Mouse (Mus musculus) kidney, adult 8-10 months (tissue): ENCODE measurements at regions not wholly inside any gene's neighbourhood (a gene's known extent, or its start where the extent isn't known, plus 50 kb on each side); places are given as distances from the start of the nearest gene placed in this dataset.

Experiments used
- DNase-seq, 2 experiments: peaks; one replicate each; pipeline ENCODE4 v3.0.0; 2022

DNA sequence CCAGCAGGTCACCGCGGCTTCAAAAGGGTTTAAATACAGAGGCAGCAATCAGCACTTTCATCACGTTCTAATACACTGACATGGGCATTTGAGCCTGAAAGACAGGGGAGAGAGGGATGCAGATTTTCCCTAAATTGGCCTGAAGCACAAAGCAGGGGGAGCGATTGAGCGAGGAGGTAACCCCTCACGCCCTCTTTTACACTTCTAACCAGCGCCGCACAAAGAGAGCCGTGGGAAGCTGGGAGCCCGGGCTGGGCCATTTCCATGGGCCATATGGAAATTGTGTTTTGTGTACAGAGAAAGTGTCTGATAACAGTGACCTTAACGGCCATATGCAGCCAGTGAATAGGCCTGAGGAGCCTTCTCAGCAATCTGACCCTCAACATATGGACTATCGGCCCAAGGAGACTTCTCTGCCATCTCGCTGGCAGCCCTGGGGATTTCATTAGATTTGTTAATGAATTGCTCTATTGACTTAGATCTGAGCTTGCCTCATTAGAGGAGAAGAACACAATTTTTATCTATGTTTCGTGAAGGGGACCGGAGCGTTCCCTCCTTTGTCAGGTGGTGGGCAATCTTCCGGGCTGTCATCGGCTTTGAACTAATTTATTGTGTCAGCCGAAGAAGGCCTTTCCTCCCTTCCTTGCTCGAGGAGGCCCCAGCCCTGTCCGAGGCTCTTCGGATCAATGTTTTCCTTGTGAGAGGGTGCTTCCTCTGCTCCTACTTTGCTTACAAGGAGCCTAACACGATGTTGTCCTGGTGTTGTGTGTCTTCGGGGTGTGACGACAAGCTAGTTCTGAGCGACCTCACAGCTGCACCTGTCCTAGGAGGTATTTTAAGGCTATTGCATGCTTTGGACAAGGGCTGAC lies 195.4 kb upstream of the Irx3 start:
- no peak for DNase-seq

DNA sequence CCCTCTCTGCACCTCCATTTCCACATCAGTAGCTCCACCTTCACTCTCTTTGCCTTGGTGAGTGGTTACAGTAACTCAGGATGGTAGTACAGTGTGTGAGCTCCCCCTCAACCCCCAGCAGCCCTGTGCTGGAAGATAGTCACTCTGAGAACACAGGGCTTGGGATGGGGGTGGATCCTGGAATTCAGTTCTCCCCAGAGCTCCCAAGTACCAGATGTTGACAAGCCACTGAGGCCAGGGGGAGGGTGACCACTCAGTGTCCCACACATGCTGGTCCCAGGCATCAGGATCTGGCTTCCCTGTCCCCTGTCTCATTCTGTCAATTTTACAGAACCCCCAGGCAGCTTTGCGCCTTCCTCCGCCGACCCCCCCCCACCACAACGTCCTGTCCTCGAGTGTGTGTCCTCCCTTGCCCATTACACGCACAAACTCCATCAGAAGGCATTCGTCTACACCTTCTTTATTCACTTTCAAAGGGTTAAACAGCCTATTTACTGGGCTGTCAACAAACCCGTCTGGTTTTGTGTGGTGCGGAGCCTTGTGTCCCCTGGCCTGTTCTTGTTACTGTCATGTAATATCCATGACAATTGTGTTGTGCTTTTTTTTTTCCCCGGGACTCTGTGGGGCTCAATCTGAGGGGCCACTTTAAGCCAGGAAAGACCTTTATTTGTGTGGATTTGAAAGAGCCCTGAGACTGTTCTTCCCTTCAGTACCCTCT lies 194.6 kb upstream of the Irx3 start:
- no peak for DNase-seq

DNA sequence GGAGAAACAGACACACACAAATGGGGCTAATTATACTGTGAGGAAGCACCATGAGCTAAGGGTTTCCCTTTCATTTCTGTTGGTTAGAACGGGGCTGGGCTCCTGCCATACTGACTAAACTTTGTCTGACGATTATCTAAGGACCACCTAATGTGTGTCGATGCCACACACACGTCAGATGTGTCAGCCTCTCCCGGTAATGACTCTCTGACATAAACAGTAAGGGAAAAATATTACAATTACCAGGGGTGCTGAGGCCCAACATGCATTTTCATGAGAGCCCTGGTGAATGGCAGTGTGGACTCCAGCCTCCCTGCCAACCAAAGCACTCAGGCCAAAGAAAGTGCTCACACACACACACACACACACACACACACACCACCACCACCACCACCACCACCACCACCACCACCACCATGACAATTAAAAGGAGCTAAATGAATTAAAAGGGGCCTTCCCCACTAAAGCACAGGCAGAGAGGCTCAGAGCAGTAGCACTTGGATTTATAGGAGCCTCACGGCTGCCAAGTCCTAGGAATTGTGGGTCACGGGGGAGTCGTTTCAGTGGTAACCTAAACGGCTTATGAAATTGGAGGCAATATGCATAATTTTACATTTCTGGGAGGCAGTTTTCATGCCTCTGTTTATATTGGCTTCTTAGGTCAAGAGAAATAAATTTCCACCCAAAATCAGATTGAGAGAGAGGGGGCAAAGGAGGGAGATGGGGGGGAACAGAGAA lies 193.7 kb upstream of the Irx3 start:
- DNase-seq, result no peak

DNA sequence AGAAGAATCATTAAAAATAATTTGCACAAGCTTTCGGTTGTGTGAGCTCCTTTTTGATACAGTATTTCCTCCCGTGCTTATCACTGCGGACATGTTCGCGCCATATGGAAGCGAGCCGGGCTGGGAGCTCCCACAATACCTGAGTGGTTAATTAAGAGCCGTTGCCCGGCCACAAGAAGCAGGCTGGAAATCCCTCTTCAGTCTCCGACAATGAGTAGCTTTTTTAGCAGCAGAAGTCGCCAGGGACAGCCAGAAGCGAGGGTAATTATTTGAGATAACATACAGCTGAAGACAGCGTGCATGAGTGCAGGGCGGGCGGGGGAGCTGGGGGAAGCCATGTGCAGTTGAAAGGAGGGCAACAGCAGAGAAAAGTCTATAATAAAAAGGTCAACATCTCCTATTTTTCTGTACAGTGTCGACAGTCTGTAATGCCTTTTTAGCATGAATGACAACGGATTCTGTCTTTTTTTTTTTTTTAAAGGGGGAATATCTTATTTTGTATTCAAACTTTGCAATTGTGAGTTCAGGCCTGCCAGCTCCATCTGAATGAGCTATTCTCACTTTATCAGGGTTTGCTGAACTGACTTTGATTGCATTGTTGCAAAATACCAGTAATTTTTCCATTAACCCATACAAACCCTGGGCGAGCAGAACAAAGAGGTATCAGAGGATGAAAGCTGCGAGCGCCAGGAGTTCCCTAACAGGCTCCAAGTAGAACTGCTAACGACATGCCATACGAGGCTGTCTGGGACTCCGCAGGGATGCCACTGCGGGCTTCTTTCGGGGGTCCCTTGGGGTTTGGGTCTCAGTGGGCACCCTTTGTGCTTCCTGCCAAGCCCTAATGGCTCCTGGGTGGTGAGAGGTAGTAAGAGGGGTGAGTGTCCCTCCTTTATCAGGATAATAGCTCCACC lies 189.9 kb upstream of the Irx3 start:
- DNase-seq, result no peak

DNA sequence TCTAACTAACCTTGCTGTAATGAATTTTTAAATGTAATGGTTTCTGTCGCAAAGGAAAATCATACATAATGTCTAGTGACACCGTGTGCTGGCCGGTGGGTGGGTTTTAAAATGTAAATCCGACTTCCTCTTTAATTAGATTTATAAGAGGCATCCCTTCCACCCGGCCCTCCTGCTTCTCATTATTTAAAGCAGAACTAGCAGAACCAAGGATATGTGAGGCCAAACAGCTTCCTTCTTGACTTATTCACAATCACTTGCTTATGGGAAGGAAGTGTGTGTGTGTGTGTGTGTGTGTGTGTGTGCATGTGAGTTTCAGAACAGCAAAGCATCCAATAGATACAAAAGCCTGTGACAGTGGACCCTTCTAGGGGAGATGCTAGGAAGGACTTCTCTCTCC lies 189.1 kb upstream of the Irx3 start:
- DNase-seq, result no peak

DNA sequence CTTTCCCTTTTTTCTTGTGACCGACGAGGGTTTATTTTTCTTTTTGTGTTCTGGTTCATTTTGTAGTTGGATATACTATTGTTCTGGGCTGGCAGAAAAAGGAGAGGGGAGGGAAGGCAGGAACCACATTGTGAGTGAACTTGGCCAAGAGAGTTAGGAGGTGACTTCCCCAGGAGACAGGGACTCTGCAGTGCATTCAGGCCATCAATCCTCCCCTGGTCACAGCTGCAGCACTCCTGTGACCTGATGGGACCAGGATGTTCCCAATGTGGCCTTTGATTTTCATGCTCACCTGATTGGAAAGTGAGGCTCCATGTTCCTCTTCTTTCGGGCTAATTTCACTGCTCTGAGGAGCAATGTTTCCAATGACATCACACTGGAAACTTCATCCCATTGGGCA lies 188.2 kb upstream of the Irx3 start:
- DNase-seq, result peak; percentile 28 to 50

DNA sequence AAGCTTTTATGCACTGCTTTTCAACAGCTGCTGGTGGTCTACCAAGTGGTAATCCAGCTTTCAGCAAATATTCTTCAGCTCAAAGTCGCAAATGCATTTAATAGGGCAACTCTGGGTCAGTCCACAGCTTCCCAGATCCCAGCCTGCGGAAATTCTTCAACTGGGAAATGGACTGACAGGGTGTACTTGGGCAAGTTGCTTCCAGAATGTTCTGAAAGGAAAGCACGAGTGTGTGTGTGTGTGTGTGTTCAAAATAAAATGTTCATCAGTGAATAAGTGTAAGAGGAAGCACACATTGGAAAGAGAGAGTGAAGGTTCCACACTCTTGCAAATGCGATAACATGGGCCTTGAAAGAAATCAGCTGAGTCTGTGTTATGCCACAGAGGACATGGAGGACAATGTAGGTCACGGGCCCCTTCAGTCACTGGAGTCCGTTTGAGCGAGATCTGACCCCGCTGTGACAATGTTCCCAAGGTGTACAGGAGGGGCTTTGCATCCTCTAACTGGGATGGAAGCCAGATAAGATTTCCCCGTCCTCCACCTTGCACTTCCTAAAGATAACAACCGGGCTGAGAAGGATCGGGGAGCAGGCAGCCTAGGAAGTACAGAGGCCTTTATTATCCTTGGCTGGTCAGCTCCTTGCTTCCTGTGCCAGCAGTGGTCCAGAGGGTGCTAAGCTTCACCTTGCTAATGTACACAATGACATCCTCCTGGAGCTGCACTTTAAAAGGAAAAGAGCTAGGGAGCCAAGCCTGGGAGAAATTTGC lies 187.2 kb upstream of the Irx3 start:
- DNase-seq, result peak; percentile 26 to 50

DNA sequence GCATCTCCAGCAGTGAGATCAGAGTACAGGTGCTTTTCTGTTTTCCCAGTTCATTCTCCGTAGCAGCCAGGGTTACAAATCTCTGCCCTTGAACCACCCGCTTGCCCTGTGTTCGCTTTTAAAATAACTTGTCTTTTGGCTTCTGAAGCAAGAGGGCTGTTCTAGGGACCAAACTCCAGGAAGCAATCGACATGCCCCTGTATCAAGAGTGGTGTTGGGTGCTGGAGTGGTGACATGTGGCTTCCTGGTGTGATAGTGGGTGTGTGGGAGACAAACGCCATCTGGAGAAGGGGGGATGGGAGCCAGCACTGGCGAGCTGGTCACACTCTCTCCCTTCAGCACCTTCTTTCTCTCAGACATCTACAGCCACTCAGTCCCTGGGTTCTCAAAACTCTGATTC lies 186.0 kb upstream of the Irx3 start:
- no peak for DNase-seq

DNA sequence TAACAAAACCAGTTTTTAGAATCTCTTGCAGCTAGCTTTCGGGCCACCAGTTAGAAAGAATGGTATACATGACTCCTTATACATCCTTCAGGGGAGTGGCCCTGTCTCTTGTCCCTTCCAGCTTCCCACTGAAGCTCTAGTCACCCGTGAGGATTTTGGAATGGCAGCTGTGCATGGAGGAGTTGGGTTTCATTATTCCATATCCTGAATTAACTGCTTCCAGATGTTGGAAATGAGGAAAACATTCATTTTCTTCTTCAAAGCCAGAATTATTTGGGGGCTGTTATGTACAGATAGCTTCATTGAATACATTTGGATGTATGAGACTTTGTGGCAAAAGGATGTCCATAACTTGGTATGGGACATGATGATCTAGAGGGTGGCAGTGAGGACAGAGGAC lies 181.3 kb upstream of the Irx3 start:
- no peak for DNase-seq

DNA sequence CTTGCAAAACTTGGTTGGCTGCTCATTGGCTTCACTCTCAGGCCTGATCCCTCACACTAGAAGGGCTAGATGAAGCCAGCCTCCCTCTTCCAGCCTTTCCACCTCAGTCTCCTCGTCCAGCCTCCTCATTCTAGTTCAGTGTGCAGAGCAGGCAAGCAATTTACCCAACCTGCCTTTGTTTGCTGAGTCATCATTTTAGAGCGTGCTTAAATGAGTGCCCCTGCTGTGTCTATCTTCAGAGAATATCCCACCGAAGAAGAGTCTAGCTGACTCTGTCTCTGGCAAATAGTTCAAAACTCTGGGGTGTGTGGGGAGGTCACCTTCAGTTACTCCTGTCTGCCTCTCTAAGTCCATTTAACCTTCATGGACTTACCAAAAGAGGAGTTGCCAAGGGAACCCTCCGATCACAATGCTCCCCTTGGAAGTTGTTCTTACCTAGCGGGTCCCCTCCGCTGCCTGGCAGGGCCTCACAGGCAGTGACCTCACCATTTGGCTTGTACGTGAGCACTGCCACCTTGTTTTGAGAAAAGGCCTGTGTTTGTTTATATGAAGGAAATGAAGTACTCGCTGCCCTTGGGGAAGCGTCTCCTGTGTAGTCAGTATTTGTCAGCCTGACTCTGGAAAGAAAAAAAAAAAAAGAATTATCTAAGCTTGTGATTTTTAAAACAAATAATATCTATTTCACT lies 175.2 kb upstream of the Irx3 start:
- DNase-seq, result no peak

DNA sequence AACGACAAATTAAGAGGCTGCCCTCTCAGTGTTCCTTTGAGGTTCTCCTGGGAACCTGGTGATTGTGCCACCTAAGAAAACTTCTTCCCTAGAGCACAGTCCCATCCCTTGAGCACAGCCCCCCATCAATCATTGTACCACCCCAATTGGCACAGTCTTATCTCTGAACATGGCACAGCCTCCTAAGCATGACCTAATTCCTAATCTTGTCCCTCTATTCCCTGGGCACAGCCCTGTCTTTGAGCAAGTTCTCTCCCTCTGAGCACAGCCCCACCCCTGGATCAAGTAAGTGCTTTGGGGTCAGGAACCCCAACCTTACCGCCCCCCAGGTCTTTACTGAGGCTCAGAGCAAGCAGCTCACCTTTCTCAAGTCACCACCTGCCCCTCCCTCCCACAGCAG lies 173.6 kb upstream of the Irx3 start:
- DNase-seq, result no peak

DNA sequence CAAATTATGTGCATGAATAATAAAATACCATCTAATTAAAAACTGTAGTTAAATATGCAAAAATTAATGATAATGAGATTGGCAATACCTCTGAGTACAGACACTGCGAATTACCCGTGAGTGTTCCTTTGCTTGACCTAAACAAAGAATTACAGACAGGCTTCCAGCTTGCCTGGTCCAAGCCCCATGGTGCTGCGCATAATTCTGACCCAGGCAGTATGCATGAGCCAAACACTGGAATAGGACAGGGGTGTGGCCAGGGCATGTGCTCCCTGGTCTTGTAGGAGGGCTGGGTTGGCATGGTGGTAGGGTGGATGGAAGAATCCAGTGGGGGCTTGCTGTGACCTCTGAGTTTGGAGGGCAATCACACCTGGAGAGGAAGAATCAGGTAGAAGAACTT lies 172.8 kb upstream of the Irx3 start:
- DNase-seq, result no peak

DNA sequence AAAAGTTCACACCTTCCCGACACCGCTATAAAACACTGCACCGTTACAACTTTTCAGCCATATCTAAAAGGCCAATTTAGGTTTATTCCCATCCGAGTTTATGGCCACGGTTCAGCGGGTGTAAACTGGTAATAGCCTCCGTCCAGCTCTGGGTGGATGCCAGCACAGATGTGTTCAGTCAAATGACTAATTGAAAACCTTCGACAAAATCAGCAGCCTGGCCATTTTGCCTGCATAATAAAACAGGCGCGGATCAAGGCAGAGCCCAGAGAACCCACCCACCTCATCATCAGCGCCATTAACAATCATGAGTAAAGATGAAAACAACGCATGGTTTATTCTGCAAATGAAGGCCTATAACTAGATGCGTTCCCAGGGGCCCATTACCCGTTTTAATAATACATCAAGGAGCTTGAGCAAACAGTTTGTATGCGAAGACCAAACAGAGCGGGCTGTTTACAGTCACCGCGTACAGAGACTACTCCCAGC lies 172.1 kb upstream of the Irx3 start:
- peak in 1 of 2 experiments; percentile 25 for DNase-seq

DNA sequence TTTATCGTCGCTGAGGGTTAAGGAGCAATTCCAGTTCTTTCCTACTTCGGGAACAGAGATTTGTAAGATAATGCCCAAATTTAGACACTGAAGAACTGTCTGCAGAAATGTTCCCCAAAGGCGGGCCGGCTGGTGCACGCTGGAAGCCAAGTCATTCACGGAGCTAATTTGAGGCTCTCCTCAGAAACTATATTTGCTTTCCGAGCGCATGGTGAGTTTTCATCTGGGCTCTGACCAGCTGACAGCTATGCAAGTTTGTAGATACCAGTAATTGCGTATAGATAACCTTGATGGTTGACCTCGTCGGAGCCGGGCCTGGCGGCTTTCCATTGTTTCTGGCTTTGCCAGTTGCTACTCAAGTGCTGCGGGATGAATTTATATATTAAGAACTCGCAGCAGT lies 165.5 kb upstream of the Irx3 start:
- peak in 1 of 2 experiments; percentile 52 for DNase-seq

DNA sequence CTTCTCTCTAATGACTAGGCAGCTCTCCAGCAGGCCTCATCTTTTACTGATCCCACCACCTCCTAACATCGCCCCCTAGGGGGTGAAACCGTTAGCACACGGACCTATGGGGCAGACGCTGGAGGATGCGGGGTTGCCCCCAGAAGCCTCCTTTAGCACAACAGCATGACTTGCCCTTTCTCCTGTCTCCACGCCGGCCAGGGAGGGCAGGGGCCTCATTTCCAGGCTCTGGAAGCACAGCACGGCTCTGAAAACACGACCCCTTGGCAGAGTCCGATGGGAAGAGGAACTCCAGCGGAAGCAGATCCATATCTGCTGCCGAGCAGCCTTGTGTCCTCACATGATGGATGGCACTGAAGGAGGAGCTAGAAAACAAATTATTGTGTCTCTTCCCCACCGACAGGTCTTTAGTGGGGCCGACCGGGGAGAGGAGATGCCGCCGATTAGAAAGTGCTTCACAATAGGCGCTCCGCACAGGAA lies 165.1 kb upstream of the Irx3 start:
- DNase-seq, result peak; percentile 53 to 79

DNA sequence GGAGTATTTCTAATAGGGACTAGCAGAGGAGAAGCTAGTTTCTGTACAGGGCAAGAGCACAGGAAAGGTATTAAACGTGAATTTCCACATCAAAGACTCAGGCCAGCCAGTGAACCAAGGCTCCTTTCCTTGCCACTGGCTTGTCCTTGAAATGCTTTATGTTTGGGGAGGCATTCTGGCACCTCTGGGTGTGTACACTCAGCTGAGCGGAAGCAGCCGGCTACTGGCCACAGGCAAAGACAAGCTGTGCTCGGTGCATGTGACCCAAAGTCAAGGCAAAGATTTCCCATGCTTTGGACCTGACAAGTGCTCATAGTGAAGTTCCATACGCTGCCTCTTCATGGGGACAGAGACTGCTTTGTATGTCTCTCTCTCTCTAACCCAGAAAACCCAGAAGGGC lies 159.8 kb upstream of the Irx3 start:
- DNase-seq, result peak; percentile 15 to 35

DNA sequence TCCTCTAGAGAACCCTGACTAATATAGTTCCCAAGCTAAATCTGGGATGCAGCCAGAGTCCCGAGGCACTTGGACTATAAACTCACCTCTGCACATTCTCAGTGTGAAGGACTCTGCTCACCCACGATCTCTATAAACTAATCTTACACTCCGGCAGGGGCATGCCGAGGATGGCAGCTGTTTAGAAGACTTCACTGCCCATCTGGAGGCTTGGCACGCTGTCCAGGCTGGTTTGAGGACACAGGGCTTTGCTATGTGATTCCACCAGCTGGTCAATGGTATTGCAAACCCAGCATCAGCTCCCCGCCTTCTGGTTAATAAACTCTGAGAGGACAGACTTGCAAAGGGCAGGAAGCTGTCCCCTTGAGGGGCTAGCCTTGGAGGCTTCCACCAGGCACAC lies 153.3 kb upstream of the Irx3 start:
- DNase-seq, result no peak

DNA sequence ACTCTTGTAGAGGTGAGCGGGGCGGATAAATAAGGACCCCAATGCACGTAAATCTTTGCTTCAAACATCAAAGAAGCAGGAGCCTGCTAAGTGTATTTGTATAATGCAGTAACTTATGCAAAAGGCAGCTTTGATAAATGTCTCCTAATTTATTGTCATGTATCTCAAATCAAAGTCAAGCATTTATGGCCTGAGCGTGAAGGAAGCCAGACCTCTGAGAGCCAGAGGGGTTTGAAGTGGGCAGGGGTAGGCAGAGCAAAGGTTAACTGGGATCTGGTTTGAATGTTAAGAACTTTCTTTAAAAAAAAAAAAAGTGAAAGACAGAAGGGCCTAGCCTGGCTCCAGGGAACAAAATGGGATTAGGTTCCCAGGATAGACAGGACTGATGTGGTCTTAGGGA lies 151.1 kb upstream of the Irx3 start:
- DNase-seq, result no peak

DNA sequence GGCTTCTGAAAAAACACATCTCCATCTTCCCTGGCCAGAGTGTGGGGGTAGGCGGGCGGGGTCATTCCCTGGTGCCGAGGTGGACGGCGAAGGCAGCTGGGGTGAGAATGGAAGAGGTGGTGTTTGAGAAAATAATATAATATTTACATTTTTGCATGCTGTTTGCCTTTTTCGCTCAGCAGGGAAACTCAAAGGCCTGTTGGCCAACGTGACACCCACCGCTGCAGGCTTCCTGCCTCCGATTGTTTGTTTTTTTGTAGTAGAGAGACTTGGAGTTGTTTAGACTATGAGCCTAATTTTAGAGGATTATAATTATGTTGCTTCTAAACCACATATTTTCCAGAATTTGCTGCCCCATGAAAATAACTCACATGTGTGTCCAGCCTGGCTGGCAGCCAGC lies 147.2 kb upstream of the Irx3 start:
- no peak for DNase-seq

DNA sequence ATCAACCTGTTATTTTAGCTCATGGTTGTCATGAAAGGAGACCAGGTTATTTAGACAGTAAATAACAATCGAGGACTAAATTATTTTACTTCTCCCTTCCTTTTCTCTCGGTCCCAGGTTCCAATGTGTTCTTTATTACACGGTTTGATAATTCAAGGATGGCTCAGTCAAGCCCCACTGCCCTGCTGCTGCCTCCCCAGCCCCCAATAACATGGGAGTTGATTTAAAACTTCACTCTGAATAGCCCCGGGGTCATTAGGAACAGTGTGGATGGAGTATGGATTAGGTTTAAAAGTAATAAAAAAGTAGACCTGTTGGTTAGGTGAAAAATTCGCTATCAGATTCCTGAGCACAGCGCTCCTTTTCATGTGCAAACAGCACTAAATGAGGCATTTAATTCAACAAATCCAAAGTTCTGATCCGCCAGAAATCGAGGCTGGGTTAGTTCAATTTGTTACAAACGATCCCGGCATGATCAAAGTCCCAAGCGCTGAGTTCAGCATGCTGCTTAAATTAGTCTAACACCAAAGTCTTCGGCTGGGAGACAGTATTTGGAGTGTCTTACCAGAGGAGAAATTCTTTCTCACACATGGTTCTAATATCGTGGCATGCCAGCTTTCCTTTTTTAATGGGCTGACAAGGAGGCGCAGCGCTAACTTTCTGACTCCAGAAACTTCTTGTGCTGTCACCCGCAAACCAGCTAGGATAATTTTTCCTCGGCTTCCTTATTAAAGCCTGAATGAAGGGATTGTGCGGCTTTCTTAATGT lies 146.5 kb upstream of the Irx3 start:
- DNase-seq, result peak in 1 of 2 experiments; percentile 26
